Mouse (Mus musculus): ENCODE results near the gene Ccdc103.
A peak's percentile ranks its signal among the peaks of the same experiment; 100 is the strongest.

Ccdc103 gene

DNA sequence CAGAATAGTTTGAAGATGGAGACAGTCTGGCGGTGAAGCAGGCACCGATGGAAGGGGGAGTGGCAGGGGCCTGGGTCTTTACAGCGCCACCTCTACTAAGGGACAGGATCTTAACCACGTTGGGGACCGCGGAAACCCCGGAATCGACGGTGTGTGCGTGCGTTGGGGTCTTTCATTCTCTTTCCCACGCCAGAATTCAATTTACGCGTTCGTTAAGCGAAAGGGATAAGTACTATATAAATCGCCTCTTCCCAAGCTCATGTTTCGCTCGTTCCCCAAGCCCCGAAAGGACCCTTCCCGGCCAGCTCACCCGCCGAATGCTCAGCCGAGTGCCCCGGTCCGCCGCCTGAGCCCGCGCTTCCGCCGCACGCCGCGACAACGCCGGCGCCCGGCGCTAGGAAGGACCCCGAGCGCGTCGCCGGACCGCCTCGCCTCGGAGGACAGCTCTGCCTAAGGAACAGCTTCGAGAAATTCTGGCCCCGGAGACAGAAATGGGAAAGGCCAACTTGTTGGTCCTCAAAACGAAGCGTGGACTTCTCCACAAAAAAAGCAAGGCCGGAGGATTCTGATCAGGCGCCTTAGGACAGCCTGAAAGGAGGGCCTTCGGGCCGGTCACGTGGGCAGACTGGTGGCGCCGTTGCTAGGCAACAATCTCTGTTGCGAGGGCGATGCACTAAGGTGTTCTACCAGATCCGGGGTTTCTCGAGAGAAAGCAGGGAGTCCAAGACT is at the start of gene Ccdc103, which contains the start of gene Eftud2:
TSS of gene Ccdc103 (plus strand) at position 620 of the 729 bp plus-strand sequence.
TSS of gene Eftud2 (minus strand) at position 401 of the 729 bp plus-strand sequence.
- peak; percentile 95 for DNase-seq (ENCODE audit: low read depth, low spot score)

DNA sequence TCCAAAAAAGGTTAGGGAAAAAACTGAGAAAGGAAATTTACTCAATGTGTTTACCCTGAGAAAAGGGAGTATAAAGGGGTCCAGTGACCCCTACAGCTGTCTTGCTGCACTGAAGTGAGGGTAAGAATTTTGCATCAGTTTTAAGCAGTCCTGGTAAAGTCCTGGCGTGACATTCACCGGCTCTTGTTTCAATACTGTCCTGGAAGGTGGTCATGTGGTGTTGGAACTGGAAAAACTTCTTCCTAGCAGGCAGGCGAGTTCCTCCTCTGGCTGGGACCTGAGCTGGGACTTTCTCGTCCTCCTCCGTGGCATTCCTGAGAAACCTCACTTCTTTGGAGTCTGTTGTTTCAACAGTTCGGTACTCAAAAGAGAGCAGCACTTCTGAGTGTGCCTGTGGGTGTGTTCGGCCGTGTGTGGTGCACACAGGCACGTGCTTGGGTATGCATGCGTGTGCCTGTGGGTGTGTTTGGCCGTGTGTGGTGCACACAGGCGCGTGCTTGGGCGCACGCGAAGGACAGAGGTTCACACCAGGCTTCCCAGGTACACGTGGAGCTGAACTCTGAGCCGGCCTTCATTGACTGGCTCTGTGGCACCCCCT is 48.2 kb upstream of the Ccdc103 start:
- no peak for DNase-seq (ENCODE audit: low read depth, low spot score)

DNA sequence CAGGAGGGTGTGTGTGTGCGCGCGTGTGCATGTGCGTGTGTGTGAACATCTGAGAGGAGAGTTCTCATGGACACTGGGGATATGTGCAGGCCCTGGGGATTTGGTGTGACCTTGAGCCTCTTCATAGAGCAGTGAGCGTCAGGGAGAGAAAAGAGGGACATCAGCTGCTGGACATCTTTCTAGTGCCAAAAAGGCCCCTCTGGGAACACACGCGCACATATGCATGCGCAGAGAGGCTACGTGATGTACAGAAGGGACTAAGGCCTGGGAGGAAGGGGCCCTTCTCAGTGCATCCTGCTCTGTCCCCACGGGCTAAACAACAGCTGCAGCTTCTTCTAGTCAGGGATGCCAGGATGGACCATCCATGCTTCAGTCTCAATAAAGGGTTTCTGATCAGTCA is 46.8 kb upstream of the Ccdc103 start:
- DNase-seq (ENCODE audit: low read depth, low spot score): no peak

DNA sequence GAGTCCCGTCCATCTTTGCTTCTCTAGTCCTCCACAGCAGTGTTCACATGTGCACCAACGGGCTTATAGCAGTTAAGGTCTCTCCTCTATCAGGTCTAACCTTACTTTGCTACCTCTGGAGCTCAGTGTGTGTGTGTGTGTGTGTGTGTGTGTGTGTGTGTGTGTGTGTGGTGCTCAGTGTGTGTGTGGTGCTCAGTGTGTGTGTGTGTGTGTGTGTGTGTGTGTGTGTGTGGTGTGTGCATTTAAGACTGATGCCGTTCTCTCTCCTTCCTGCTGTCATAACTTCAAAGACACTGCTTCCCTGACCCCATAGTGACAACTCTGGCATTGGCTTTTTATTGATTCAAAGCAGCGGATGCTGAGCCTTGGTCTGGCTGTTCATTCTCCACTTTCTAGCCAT is 45.5 kb upstream of the Ccdc103 start, which contains the start of gene Higd1b:
TSS of gene Higd1b (plus strand) at position 301 of the 400 bp plus-strand sequence.
- DNase-seq (ENCODE audit: low read depth, low spot score): no peak

DNA sequence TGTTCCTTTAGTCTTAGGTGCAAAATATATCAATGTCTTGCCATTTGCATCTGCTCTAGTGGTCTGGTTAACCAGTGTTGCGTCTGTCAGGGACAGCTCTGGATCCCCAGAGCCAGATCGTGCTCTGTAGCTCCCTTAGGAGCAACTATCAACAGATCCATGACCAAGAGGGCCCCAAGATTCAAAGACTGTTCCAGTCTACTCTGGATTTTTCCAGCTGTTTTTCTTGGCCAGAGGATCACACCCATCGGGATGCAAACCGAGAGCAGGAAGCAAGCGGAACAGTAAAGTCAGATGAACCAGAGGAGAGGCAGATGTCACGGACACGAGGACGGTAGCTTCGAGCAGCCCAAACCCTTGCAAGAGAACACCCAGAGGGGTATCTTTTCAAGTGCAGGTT is 44.9 kb upstream of the Ccdc103 start:
- no peak for DNase-seq (ENCODE audit: low read depth, low spot score)

DNA sequence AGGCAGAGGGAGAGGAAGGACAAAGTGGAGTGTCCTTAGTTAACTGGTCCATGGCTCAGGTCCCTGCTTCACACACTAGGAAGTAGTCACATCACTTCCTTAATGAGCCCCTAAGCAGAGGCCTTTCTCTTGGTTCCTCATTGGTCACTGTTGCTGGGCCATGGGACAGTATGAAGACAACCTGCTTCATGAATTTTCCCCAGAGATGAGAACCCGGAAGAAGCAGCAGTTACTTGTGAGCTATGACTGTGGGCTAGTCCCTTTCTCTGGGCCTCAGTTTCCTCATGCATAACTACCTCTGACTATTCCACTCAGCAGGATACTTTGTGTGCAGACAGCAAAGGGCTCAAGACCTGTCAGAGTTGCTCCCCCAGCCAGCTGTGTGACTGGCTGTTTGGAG is 43.6 kb upstream of the Ccdc103 start:
- DNase-seq (ENCODE audit: low read depth, low spot score): no peak

DNA sequence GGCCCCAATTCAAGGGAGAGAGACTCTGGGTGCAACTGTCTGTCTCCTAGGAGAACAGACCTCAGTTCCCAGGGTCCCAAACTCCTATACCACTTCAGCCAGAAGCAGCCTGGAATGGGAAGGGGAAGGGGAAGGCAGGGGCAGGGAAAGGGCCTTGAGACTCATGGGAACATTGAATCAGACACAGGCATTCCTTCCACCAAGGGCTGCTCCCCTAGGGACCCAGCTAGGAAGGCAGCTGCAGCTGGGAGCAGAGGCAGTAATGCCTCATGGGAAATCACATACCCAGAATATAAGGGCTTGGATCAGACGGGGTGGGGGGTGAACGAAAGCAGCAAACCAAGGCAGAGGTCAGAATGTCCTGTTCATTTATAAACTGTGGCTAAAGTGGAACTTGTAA is 42.9 kb upstream of the Ccdc103 start:
- DNase-seq (ENCODE audit: low read depth, low spot score): no peak

DNA sequence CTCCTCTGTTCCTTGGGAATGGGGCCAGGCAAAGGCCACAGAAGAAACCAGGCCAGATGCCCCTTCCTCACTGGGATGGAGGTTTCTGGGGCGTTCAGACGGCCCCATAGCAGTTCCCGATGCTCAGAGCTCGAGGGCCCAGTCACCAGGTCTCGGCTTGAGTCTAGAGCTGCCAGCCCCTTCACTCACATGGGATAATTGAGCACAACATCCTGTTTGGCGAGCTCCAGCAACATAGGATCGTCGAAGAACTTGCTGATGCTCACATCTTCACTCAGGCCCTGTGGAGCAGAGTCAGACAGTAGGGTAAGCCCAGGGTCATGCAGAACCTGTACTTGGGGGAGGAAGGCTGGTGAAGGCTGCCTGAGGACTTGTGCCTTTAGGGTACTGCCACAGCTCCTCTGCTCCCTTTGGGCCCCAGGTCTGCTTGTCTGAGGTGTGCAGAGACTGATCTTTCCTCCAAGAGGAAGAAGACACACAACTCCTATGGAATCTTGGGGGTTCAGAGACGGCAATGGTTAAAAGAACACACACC is 42.3 kb upstream of the Ccdc103 start:
- no peak for DNase-seq (ENCODE audit: low read depth, low spot score)

DNA sequence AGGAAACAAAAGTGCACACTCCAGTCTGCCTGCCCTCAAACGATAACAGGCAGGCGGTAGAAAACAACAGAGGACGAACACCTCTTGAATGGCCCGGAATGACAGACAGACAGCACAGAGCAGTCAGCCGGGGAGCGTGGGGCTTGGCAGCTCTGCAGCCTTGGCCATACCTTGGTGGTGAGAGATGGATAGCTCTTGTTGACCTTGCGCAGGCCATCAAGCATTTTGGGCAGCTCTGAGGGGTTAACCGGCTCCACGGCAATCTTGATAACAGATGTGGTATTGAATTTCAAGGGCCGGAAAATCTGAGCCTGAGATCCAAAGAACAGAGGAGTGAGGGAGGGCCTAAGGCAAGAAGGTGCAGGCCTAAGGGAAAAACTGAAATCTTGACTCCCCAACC is 35.1 kb upstream of the Ccdc103 start:
- DNase-seq (ENCODE audit: low read depth, low spot score): no peak

DNA sequence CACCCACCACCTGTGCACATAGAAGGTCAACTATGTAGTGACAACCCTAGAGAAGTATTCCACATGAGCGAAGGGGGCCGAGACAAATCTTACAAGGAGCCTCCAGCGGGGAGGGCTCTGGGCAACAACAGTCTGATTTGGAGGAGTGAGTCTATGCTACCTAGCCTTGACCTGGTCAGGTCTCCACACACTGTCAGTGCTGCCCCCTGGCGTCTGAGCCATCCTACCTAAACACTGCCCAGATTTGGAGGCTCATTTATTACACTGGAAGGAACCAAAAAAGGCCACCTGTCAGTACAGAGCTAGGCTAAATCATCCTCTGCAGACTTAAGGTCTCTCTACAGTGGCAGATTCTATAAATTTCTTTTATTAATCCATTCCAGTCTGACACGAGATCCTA is 29.1 kb upstream of the Ccdc103 start:
- peak; percentile 49 for DNase-seq (ENCODE audit: low read depth, low spot score)

DNA sequence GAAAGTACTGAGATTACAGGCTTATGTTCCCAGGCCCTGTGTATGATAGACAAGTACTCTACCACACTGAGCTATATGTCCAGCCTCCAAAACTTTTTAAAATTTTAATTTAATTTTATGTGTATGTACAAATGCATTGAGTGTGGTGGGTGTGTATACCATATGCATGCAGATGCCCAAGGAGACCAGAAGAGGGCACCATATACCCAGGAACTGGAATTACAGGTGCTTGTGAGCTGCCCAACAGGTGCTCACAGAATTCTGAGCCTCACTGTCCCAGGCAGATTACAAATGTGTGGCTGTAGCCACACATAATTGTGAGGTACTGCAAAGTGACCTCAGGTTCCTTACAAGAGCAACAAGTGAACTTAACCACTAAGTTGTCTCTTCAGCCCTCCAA is 27.2 kb upstream of the Ccdc103 start:
- peak; percentile 10 for DNase-seq (ENCODE audit: low read depth, low spot score)

DNA sequence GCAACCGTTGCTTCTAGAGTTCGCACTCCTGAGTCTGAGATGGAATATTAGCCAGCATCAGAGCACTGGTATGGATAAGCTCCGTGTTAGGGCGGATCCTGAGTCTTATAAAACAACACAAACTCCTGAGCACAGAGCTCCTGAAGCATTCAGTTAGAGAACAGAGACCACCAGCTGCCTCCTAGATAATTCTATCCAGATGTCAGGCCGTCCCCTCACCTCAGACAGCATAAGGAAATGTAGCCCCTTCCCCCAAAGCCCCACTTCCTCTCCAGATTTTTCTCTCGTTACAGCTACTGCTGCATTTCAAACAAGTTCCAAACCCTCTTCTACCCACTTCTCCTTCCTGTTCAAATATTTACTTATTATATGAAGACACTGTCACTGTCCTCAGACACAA is 25.1 kb upstream of the Ccdc103 start:
- DNase-seq (ENCODE audit: low read depth, low spot score): no peak

DNA sequence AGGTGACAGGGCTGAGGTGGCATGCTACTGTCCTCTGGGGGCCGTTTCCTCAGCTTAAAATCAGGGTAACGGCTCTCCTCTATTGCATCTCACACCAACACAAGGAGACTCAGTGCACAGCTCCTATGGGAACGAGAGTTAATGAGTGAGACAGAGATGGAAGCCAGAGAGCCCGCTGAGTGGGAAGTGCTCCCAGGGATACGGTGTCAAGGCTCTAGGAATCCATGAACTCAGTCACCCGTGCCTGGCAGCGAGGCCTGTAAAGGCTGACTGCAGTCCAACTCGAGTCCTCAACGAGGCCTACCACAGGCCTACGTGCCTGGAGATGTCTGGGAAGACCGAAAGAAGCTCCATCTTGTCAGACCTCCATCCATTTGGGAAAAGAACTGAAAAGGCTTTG is 22.1 kb upstream of the Ccdc103 start:
- no peak for DNase-seq (ENCODE audit: low read depth, low spot score)

DNA sequence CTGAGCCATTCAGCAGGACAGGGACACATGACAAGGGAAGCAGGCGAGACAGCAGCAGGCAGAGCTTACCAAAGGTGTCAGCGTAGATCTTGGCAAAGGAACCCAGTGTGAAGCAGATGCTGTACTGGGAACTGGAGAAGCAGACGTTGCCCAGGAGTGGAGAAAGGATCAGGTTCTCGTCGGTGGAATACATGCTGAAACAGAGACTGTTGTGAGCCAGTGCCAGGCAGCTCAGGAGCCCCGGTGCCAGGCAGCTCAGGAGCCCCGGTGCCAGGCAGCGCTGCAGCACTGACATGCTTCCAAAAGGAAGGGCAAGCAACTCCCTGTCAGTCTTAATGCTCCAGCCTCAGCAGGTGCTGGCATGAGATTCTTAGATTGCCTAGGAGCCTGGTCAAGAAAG is 21.1 kb upstream of the Ccdc103 start:
- DNase-seq (ENCODE audit: low read depth, low spot score): no peak

DNA sequence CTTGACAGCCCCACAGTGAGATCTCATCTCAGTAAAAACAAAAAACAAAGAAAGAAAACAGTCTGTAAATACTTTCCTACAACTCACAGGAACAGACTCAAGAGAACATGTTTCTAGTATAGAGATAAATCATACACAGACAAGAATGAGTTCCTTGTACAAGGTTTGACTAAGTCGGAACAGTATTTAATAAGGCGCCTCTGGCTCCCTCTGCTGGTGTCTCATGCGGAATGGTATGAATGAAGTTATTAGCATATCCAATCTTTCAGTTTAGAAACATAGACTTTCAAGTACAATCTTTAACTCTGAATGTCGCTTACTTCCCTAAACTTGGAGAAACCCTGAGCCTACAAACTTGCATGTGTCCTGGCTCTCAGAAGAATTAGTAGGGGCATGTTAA is 16.7 kb upstream of the Ccdc103 start:
- DNase-seq (ENCODE audit: low read depth, low spot score): peak; percentile 72

DNA sequence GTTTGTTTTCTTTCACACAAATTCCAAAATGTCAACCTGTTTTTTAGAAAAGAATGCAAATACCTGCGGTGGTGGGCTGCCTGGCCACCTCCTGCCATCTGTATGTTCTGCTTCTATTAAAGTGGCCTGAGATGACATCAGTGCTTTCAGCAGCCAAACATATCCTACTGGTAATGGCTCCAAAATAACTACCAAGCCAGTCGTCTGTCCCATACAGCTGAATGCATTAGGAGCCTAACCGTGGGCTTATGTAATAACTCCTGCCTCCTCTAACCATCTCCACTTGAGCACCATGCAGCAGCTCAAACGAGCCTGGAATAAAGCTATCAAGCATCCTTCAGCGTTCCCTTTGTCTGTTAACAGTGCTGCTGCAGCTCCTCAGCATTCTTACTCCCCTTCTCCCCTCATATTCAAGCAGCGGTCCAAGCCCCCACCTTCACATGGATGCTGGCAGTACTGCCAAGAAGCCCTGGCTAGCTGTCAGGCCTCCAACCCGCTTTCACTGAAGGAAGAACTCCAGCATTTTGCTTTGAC is 6.1 kb upstream of the Ccdc103 start:
- no peak for DNase-seq (ENCODE audit: low read depth, low spot score)

DNA sequence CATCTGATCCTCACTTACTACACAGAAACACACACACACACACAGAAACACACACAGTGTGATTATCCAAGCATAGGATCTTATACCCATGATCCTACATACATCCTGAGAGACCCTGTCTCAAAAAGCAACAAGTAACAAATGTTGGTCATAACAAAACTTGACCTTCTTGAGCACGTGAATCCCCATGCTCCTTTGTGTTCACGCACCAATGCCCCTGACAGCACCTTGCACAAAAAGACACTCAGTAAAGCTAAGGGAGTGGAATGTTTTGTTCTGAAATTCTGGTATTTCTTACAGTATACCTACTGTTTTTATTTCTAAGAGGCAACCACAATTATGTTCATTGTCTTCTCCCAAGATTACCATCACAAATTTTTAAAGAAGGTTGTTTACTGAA is 1.4 kb upstream of the Ccdc103 start:
- DNase-seq (ENCODE audit: low read depth, low spot score): no peak

DNA sequence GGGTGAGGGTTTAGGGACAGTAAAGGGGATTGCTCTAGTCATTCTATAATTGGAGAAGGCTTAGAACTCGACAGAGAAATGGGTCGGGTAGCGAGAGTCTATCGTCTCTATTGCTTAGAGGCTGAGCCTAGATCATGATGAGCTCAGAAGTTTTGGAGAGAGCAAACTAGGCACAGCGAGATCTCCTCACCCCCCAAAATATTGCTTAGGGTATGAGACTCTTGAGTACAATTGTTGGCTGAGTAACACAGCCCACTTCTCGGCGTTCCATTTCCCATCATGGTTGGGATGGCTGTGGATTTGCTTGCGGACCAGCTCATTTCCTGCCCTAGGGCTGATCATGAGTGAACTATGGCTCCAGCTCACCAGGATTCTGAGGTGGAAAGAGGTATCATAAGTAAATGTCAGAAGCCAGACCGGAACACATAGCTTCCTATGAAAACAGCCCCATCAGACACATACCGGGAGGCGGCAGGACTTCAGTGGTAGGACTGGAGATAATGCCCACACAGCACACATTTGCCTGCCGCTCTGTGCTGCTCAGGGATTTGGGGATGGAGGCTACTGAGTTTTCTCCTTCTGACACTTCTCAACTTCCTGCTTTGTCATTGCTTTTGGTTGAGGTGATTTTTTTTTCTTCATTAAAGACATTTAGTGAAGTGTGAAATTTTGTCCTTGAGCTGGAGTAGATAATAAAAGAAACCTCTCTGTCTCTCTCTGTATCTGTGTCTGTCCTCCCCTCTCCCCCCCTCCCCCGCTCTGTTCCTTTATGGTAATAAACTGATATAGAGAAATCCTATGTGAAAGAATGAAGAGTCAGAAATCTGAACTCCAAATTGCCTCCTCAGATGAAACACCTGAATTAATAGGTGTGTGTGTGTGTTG is 552 bp downstream of the Ccdc103 start:
- DNase-seq (ENCODE audit: low read depth, low spot score): no peak

DNA sequence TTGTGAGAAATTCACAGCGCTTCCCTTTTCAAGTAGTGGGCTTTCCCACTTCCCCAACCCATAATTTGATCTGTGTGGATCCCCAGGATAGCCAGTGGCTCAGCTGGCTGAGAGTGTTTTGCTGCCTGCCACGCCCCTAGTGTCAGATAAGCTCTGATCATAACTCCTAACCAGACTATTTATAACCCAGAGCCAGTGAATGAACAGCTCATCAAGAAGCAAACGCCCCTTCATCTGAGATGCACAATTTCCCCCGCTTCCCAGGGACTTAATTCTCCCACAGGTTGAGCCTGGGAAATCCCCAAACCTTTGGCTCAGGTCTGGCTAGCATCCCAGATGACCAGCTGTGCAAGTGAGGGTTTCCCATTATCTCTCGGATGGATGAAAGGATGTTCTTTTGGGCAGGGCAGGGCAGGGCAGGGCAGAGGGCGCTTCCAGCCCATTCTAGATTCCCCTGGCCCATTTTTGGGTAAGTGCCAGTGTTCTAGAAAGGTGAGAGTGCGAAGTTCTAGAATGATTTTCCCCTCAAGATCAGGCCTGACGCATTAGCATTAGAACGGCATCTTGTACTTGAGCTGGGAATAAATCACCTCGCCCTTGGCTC is 3.7 kb downstream of the Ccdc103 start, which contains the start of gene Fam187a:
TSS of gene Fam187a (plus strand) at position 554 of the 604 bp plus-strand sequence.
- no peak for DNase-seq (ENCODE audit: low read depth, low spot score)

DNA sequence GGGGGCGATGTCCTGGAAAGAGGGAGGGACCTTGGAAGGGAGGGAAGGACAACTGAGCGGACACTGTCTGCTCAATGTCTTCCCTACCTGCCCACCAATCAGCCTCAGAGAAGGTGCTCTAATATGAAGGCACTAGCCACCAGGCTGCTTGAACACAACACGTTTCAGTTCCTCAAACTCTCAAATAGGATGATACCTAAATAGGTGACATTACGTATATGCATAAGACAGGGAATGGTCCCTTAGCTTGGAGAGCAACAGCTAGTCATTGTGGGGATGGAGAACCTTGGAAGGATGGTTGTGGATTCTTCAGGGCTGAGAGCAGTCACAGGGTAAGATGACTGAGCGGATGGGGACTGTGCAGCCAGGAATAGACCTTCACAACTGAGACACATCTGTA is 6.4 kb downstream of the Ccdc103 start:
- DNase-seq (ENCODE audit: low read depth, low spot score): no peak

DNA sequence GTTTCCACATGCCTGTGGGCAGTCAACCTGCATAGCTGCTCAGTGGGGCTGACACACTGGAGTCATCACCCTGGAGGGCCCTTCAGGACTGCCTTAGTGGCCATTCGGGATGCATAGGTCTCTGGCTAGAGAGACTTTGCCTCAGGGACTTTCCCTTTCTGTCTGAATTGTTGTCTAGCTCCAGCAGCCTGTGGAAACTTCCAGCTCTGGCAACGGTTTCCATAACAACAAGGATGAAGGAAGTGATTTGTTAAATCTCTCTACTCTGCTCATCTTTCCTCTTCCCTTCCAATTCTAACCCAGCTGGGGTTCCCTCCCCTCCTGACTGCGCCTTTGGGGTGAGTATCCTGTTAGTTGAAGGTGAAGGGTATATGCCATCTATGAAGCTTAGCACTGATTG is 7.1 kb downstream of the Ccdc103 start:
- no peak for DNase-seq (ENCODE audit: low read depth, low spot score)
